Mouse (Mus musculus) ovary, adult 18-20 months (tissue): Measurements from ENCODE around the gene Rnf43.
A peak's percentile ranks its signal among the peaks of the same experiment; 100 is the strongest.

Source experiments
- DNase-seq: peaks from one replicate; pipeline ENCODE4 v3.0.0; 2022; ENCODE audit warnings: low spot score, mixed read lengths

Rnf43 gene

GRCm38 (mm10) chr11:87712188-87712587 is 49.7 kb downstream of the Rnf43 start:
- no peak for DNase-seq

GRCm38 (mm10) chr11:87715999-87716398 is 53.5 kb downstream of the Rnf43 start:
- no peak for DNase-seq

- no peak for DNase-seq
Observed at GRCm38 (mm10) chr11:87719526-87719925, 57.0 kb downstream of the Rnf43 start.

- DNase-seq = no peak
Observed at GRCm38 (mm10) chr11:87720324-87720723, 57.8 kb downstream of the Rnf43 start.

GRCm38 (mm10) chr11:87720839-87721238 is 58.3 kb downstream of the Rnf43 start:
- no peak for DNase-seq

GRCm38 (mm10) chr11:87722168-87722567 is 59.6 kb downstream of the Rnf43 start:
- DNase-seq = no peak

GRCm38 (mm10) chr11:87722891-87723290 is 60.4 kb downstream of the Rnf43 start:
- DNase-seq = no peak

GRCm38 (mm10) chr11:87725515-87725914 is 63.0 kb downstream of the Rnf43 start:
- no peak for DNase-seq

- DNase-seq = no peak
Observed at GRCm38 (mm10) chr11:87725964-87726562, 63.5 kb downstream of the Rnf43 start.

- DNase-seq = no peak
Observed at GRCm38 (mm10) chr11:87727021-87727420, 64.5 kb downstream of the Rnf43 start.

- no peak for DNase-seq
Observed at GRCm38 (mm10) chr11:87727471-87727870, 64.9 kb downstream of the Rnf43 start.

GRCm38 (mm10) chr11:87728850-87729592 is 66.5 kb downstream of the Rnf43 start:
- no peak for DNase-seq

GRCm38 (mm10) chr11:87729593-87730185 is 67.2 kb downstream of the Rnf43 start:
- DNase-seq = no peak

GRCm38 (mm10) chr11:87730652-87731310 is 68.3 kb downstream of the Rnf43 start:
- DNase-seq = no peak

- DNase-seq = no peak
Observed at GRCm38 (mm10) chr11:87734346-87734745, 71.8 kb downstream of the Rnf43 start.

- no peak for DNase-seq
Observed at GRCm38 (mm10) chr11:87735691-87736090, 73.2 kb downstream of the Rnf43 start.

GRCm38 (mm10) chr11:87736647-87737134 is 74.2 kb downstream of the Rnf43 start:
- peak; percentile 57 for DNase-seq

- DNase-seq = peak; percentile 90
Observed at GRCm38 (mm10) chr11:87737175-87737740, 74.7 kb downstream of the Rnf43 start, which contains the start of gene Supt4a. Gene Supt4a (plus strand): TSS chr11:87737552.

GRCm38 (mm10) chr11:87743691-87744090 is 81.2 kb downstream of the Rnf43 start:
- DNase-seq = no peak

- no peak for DNase-seq
Observed at GRCm38 (mm10) chr11:87744964-87745363, 82.4 kb downstream of the Rnf43 start.

GRCm38 (mm10) chr11:87745632-87746555 is 83.4 kb downstream of the Rnf43 start:
- DNase-seq = no peak
